Mouse (Mus musculus): ENCODE measurements around the gene Ndfip2. TPM values are rescaled to one million over a fixed set of nuclear protein-coding genes. Genes with fewer than 3 reads are reported as not detected.

Ndfip2 gene
- total and polyA plus RNA-seq, 3 experiments = 10.2 to 53.0 (median 39.2) TPM

DNA sequence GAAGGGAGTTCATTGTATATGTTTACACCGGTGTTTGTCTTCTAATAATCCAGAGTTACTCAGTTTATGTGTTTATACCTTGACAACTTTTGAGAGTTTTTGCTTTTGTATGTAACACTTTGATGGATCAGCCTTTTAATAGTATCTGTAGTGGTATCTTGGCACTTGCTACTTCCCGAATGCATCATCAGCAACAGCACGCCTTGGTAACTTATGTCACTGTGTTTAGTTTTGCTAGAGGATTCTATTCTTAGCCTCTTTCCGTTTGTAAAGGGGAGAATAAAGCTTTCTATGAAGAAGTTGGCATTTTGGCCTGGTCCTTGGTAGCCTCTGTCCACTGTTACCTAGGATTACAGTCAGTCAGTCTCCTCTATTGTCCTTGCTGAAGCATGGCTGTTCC is 14.2 kb downstream of the Ndfip2 start:
- ATAC-seq (ENCODE audit: extremely low read depth, insufficient number of reproducible peaks, low FRiP score, poor library complexity, severe bottlenecking) (no peak), DNase-seq (ENCODE audit: low spot score) (no peak)
- TF ChIP-seq POLR2AphosphoS5 (IDR thresholded peaks at IDR 0.05; ENCODE audit: insufficient replicate concordance, low read depth, low read length) (no peak), GATA2 (IDR thresholded peaks at IDR 0.05; ENCODE audit: borderline replicate concordance, low read depth, low read length) (no peak), TAL1 (conservative IDR thresholded peaks at IDR 0.05; ENCODE audit: low read depth, low read length) (no peak), GATA1 (IDR thresholded peaks at IDR 0.05; ENCODE audit: borderline replicate concordance, low read length) (no peak), CTCF (IDR thresholded peaks at IDR 0.05; ENCODE audit: low read depth, low read length) (no peak)
- Histone ChIP-seq H3K36me3 (replicated peaks) (peaks cover 13% of the 10 kb centered on the region), H3K4me1 (ENCODE audit: insufficient read depth, low read depth, low read length) (peaks cover 5% of the 10 kb centered on the region), H3K9me3 (replicated peaks) (no peaks in the 10 kb centered on the region), H3K27me3 (ENCODE audit: insufficient read depth, low read length) (no peaks in the 10 kb centered on the region), H3K4me3 (ENCODE audit: low read depth, low read length) (no peak overlapping the region)

DNA sequence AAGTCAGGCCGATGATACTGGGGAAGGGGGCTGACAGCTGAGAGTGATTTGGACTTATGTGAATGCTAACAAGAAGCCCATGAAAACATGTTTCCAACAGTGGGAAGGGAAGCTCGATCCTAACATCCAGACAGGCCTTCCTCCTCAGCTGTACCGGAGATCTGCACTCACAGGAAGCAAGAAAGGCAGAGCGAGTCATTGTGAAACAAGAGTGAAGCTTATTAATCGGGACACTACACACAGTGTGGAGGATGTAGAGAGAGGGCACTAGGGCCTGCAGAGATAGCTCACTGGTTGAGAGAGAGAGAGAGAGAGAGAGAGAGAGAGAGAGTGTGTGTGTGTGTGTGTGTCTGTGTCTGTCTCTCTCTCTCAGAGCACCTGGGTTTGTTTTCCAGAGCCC is 16.8 kb downstream of the Ndfip2 start:
- ATAC-seq (ENCODE audit: extremely low read depth, insufficient number of reproducible peaks, low FRiP score, poor library complexity, severe bottlenecking) (no peak), DNase-seq (ENCODE audit: low spot score) (no peak)
- Histone ChIP-seq H3K4me1 (ENCODE audit: insufficient read depth, low read depth, low read length) (peaks cover 5% of the 10 kb centered on the region), H3K36me3 (replicated peaks) (peaks cover 13% of the 10 kb centered on the region), H3K9me3 (replicated peaks) (no peaks in the 10 kb centered on the region), H3K27me3 (ENCODE audit: insufficient read depth, low read length) (no peaks in the 10 kb centered on the region), H3K4me3 (ENCODE audit: low read depth, low read length) (no peak overlapping the region)
- TF ChIP-seq POLR2AphosphoS5 (IDR thresholded peaks at IDR 0.05; ENCODE audit: insufficient replicate concordance, low read depth, low read length) (no peak), TAL1 (conservative IDR thresholded peaks at IDR 0.05; ENCODE audit: low read depth, low read length) (no peak), CTCF (IDR thresholded peaks at IDR 0.05; ENCODE audit: low read depth, low read length) (no peak), GATA1 (IDR thresholded peaks at IDR 0.05; ENCODE audit: borderline replicate concordance, low read length) (no peak), GATA2 (IDR thresholded peaks at IDR 0.05; ENCODE audit: borderline replicate concordance, low read depth, low read length) (no peak)

DNA sequence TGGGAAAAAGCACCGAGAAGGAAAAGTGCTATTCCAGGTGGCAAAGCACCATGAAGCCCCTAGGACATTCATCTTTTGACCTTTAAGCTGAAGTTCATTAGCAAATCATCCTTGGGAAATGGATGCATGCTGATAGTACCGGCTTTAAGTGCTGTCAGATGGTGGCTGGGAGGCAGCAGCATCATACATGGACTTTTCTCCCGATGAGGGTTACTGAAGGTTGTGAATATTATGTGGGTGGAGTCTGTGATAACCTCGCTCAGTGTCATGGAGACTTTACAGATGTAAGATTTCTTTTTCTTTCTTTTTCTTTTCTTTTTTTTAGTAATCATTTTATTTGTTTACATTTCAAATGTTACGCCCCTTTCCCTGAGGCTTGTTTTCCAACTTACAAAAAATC is 18.9 kb downstream of the Ndfip2 start:
- DNase-seq (ENCODE audit: low spot score) = no peak
- no peaks in the 10 kb centered on the region for H3K27me3 ChIP-seq (ENCODE audit: insufficient read depth, low read length)
- TF ChIP-seq GATA1 (IDR thresholded peaks at IDR 0.05; ENCODE audit: borderline replicate concordance, low read length) = no peak
- TF ChIP-seq TAL1 (conservative IDR thresholded peaks at IDR 0.05; ENCODE audit: low read depth, low read length) = no peak
- TF ChIP-seq CTCF (IDR thresholded peaks at IDR 0.05; ENCODE audit: low read depth, low read length) = no peak
- no peak for TF ChIP-seq POLR2AphosphoS5 (IDR thresholded peaks at IDR 0.05; ENCODE audit: insufficient replicate concordance, low read depth, low read length)
- no peak for TF ChIP-seq GATA2 (IDR thresholded peaks at IDR 0.05; ENCODE audit: borderline replicate concordance, low read depth, low read length)
- no peak for ATAC-seq (ENCODE audit: extremely low read depth, insufficient number of reproducible peaks, low FRiP score, poor library complexity, severe bottlenecking)
- H3K4me3 ChIP-seq (ENCODE audit: low read depth, low read length) = no peak overlapping the region
- no peaks in the 10 kb centered on the region for H3K4me1 ChIP-seq (ENCODE audit: insufficient read depth, low read depth, low read length)
- H3K36me3 ChIP-seq (replicated peaks) = peaks cover 15% of the 10 kb centered on the region
- no peaks in the 10 kb centered on the region for H3K9me3 ChIP-seq (replicated peaks)

DNA sequence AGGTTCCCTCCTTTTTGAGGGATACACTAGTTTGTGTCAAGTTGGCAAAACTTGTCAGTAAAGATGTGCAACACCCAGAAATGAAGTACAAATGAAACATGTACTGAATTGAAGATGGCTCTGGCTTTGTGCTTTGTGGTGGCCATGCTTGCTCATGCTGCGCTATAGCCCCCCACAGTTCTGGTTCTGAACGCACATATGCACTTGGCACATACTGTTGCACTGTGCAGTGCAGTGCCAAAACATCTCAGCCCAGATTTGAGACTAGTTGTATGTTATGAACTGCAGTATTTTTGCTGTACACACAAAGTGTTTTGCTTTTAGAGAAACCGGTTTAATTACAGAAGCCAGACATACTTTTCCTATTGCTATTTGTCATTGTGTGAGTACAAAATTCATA is 25.7 kb downstream of the Ndfip2 start:
- Histone ChIP-seq H3K4me3 (ENCODE audit: low read depth, low read length) (no peak overlapping the region), H3K9me3 (replicated peaks) (no peaks in the 10 kb centered on the region), H3K36me3 (replicated peaks) (peaks cover 17% of the 10 kb centered on the region), H3K4me1 (ENCODE audit: insufficient read depth, low read depth, low read length) (peaks cover 14% of the 10 kb centered on the region), H3K27me3 (ENCODE audit: insufficient read depth, low read length) (no peaks in the 10 kb centered on the region)
- no peak for ATAC-seq (ENCODE audit: extremely low read depth, insufficient number of reproducible peaks, low FRiP score, poor library complexity, severe bottlenecking)
- TF ChIP-seq GATA2 (IDR thresholded peaks at IDR 0.05; ENCODE audit: borderline replicate concordance, low read depth, low read length) = no peak
- no peak for TF ChIP-seq POLR2AphosphoS5 (IDR thresholded peaks at IDR 0.05; ENCODE audit: insufficient replicate concordance, low read depth, low read length)
- no peak for DNase-seq (ENCODE audit: low spot score)

DNA sequence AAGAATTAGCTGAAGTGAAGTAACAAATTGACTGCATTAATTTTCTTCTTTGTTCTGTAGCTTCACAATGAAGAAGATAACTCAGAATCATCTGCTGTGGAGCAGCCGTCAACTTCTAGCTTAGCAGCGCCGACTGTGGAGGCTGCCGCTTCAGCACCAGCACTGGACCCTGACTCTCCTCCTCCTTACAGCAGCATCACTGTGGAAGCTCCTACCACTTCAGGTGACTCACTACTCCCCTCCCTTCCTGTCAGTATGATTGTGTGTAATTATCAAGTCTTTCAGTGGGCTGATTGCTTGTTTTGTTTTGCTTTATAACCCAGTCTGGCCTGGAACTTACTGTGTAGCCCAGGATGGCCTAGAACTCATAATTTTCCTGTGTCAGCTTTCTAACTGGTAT is 29.2 kb downstream of the Ndfip2 start:
- Histone ChIP-seq H3K4me1 (ENCODE audit: insufficient read depth, low read depth, low read length) (peaks cover 15% of the 10 kb centered on the region), H3K27me3 (ENCODE audit: insufficient read depth, low read length) (no peaks in the 10 kb centered on the region), H3K9me3 (replicated peaks) (no peaks in the 10 kb centered on the region), H3K36me3 (replicated peaks) (peaks cover 30% of the 10 kb centered on the region), H3K4me3 (ENCODE audit: low read depth, low read length) (no peak overlapping the region)
- TF ChIP-seq GATA1 (IDR thresholded peaks at IDR 0.05; ENCODE audit: borderline replicate concordance, low read length) = no peak
- no peak for DNase-seq (ENCODE audit: low spot score)
- no peak for ATAC-seq (ENCODE audit: extremely low read depth, insufficient number of reproducible peaks, low FRiP score, poor library complexity, severe bottlenecking)

DNA sequence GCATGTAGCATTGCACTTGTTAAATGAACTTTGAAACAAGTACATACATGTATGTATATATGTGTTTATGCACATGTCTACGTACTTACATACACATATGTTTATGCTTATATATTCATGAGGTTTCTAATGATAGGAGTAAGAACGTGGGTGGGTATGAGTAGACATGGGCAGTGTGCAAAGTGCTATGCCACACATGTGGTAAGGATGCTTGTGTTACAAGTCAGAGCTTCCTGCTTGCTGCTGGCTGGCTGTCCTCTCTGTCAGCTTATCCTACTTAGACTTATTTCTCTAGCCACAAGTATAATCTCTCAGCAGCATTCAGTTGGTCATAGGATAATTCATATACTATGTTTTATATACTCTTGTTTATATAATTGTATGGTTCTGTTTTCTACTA is 29.6 kb downstream of the Ndfip2 start:
- Histone ChIP-seq H3K4me3 (ENCODE audit: low read depth, low read length) (no peak overlapping the region), H3K27me3 (ENCODE audit: insufficient read depth, low read length) (no peaks in the 10 kb centered on the region), H3K4me1 (ENCODE audit: insufficient read depth, low read depth, low read length) (peaks cover 15% of the 10 kb centered on the region), H3K9me3 (replicated peaks) (no peaks in the 10 kb centered on the region), H3K36me3 (replicated peaks) (peaks cover 34% of the 10 kb centered on the region)
- no peak for DNase-seq (ENCODE audit: low spot score)
- no peak for TF ChIP-seq GATA1 (IDR thresholded peaks at IDR 0.05; ENCODE audit: borderline replicate concordance, low read length)
- no peak for ATAC-seq (ENCODE audit: extremely low read depth, insufficient number of reproducible peaks, low FRiP score, poor library complexity, severe bottlenecking)

DNA sequence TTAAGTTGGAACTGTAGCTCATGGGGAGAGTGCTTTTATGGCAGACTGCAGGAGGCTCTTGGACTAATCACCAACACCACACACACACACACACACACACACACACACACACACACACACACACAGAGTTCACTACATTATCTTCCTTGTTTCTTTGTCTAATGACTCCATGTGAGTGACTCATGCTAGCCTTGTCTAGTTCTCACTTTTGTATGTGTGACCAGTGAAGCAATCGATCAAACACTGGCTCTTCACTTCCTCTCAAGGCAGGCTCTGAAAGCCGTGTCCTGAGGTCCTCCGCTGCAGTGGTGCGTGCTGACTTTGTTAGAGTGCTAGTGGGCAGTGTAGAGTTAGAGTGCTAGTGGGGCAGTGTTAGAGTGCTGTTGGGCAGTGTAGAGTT is 30.2 kb downstream of the Ndfip2 start:
- no peaks in the 10 kb centered on the region for H3K9me3 ChIP-seq (replicated peaks)
- H3K4me3 ChIP-seq (ENCODE audit: low read depth, low read length) = no peak overlapping the region
- no peak for TF ChIP-seq CTCF (IDR thresholded peaks at IDR 0.05; ENCODE audit: low read depth, low read length)
- peak; percentile 74 for ATAC-seq (ENCODE audit: extremely low read depth, insufficient number of reproducible peaks, low FRiP score, poor library complexity, severe bottlenecking)
- DNase-seq (ENCODE audit: low spot score) = no peak
- H3K36me3 ChIP-seq (replicated peaks) = peaks cover 37% of the 10 kb centered on the region
- H3K4me1 ChIP-seq (ENCODE audit: insufficient read depth, low read depth, low read length) = peaks cover 15% of the 10 kb centered on the region
- no peaks in the 10 kb centered on the region for H3K27me3 ChIP-seq (ENCODE audit: insufficient read depth, low read length)

Data from G1E (cell line).